Mouse (Mus musculus) forebrain, embryonic 14.5 days (tissue): Measurements from ENCODE around the gene Foxn3. TPM values are rescaled to one million over a fixed set of nuclear protein-coding genes. Genes with fewer than 3 reads are reported as not detected.

Source experiments
- ATAC-seq: fragments of 200-750 bp; cut with Nextera tagmentation; 2 replicates; pipeline ENCODE4 v1.8.0; 2017; ENCODE audit warnings: mild to moderate bottlenecking, moderate library complexity
- DNase-seq: peaks from one replicate; pipeline ENCODE4 v3.0.0-alpha.2; 2015; ENCODE audit warnings: low spot score
- H3K27ac ChIP-seq: fragments of 300-500 bp; sonication (generic); 2 replicates; pipeline ENCODE4 v1.5.1; 2014; ENCODE audit warnings: low read depth, mild to moderate bottlenecking, control low read depth, low read length, moderate library complexity
- H3K27me3 ChIP-seq: fragments of 300-500 bp; sonication (generic); replicated peaks from 2 replicates; pipeline ENCODE4 v1.6.1; 2014; ENCODE audit warnings: low read length, control low read depth, mixed read lengths; ENCODE audit not compliant: control insufficient read depth, insufficient read depth
- H3K36me3 ChIP-seq: fragments of 300-500 bp; sonication (generic); 2 replicates; pipeline ENCODE4 v1.6.1; 2014; ENCODE audit warnings: low read length, control low read depth; ENCODE audit not compliant: control insufficient read depth, insufficient read depth
- H3K4me1 ChIP-seq: fragments of 300-500 bp; sonication (generic); 2 replicates; pipeline ENCODE4 v1.6.1; 2014; ENCODE audit warnings: antibody characterized with exemption, low read length, control low read depth; ENCODE audit not compliant: control insufficient read depth, insufficient read depth
- H3K4me2 ChIP-seq: fragments of 300-500 bp; sonication (generic); 2 replicates; pipeline ENCODE4 v1.6.1; 2014; ENCODE audit warnings: mild to moderate bottlenecking, control low read depth, low read length
- H3K4me3 ChIP-seq: fragments of 300-500 bp; sonication (generic); 2 replicates; pipeline ENCODE4 v1.5.1; 2014; ENCODE audit warnings: low read depth, low read length, control low read depth
- H3K9ac ChIP-seq: fragments of 300-500 bp; sonication (generic); 2 replicates; pipeline ENCODE4 v1.6.1; 2014; ENCODE audit warnings: mild to moderate bottlenecking, low read length, control low read depth, moderate library complexity
- H3K9me3 ChIP-seq: fragments of 300-500 bp; sonication (generic); replicated peaks from 2 replicates; pipeline ENCODE4 v1.6.1; 2016; ENCODE audit warnings: low read length, control low read depth, mixed read lengths; ENCODE audit not compliant: control insufficient read depth
- WGBS: fragments of 180-500 bp; shearing (Covaris S2); extraction: QIAGEN DNeasy Blood & Tissue Kit; methylation state at CpG from one replicate; pipeline ENCODE4 v1.1.7; 2014; 5-methylcytosine and 5-hydroxymethylcytosine counted together
- polyA plus RNA-seq: library from polyadenylated mRNA; unstranded; fragments of >200 nt; fragmentation: Nextera tagmentation; extraction: Ambion mirVana; gene quantifications from 2 replicates; pipeline ENCODE4 v1.2.1, GENCODE M21; 2014

Gene Foxn3
- polyA plus RNA-seq, 1 experiment from 2014 or later = 61.6 TPM

DNA sequence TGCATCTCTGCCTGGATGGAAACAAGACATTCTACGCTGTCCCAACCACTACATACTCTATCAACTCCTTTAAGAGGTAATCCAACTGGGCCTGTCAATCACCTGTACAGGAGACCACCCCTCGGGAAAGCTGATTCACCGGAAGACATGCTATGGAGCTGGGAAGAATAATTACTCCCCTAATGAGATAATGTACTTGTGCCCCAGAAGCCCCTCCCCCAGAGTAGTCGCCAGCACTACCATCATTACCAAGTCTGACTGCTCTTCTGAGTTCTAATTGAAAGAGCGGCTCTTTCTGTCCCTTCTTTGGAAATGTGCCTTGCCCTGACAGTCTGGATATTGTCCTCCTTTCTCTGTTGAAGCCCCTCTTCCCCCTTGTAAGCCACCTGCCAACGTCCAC, 183.3 kb downstream of the Foxn3 start:
- Histone ChIP-seq H3K4me1 (peaks cover 27% of the 10 kb centered on the region), H3K4me3 (no peak overlapping the region), H3K9me3 (no peaks in the 10 kb centered on the region), H3K36me3 (peaks cover 10% of the 10 kb centered on the region; the same call in 1 of the 2 replicates), H3K27ac (no peak overlapping the region; the same call in 1 of the 2 replicates), H3K9ac (no peak overlapping the region), H3K27me3 (no peaks in the 10 kb centered on the region), H3K4me2 (no peak overlapping the region)
- 22% methylated on average over 6 of the region's 6 CpGs for WGBS
- no peak for ATAC-seq
- DNase-seq = peak; percentile 50

DNA sequence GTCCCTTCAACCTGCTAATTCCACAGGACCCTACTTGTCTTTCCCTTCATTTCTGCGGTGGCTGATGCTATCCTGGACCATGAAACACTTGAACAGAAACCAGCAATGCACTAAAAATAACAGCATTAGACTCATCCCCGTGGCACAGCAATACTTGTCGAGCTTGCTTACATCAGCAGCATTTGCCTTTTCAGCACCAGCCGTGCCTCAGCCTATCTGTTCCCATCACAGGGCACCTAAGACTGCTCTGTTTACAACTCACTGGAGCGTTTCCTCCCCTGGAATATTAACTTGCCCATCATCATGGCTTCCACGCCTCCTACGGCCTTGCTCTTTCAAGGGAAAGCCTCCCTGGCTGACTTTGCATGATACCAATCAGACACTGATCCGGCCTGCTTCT, 185.1 kb downstream of the Foxn3 start:
- H3K4me1 ChIP-seq = peaks cover 37% of the 10 kb centered on the region
- no peak overlapping the region for H3K4me3 ChIP-seq
- no peaks in the 10 kb centered on the region for H3K27me3 ChIP-seq
- 80% methylated on average over 8 of the region's 8 CpGs for WGBS
- DNase-seq = no peak
- no peak overlapping the region for H3K9ac ChIP-seq
- H3K36me3 ChIP-seq = peaks cover 15% of the 10 kb centered on the region; the same call in 1 of the 2 replicates
- H3K9me3 ChIP-seq = no peaks in the 10 kb centered on the region
- H3K4me2 ChIP-seq = no peak overlapping the region
- no peak overlapping the region for H3K27ac ChIP-seq
- no peak for ATAC-seq

- WGBS = 77% methylated on average over 3 of the region's 3 CpGs
- no peak for DNase-seq
- Histone ChIP-seq H3K9me3 (no peaks in the 10 kb centered on the region), H3K4me1 (peaks cover 37% of the 10 kb centered on the region), H3K27ac (no peak overlapping the region), H3K27me3 (no peaks in the 10 kb centered on the region), H3K36me3 (peaks cover 12% of the 10 kb centered on the region; the same call in 1 of the 2 replicates), H3K4me2 (no peak overlapping the region), H3K4me3 (no peak overlapping the region), H3K9ac (no peak overlapping the region)
- ATAC-seq = no peak
Observed at GRCm38 (mm10) chr12:99377705-99378104, 185.7 kb downstream of the Foxn3 start.

- H3K4me1 ChIP-seq = peaks cover 37% of the 10 kb centered on the region
- ATAC-seq (no peak), DNase-seq (no peak)
- 80% methylated on average over 10 of the region's 10 CpGs for WGBS
- H3K27me3 ChIP-seq = no peaks in the 10 kb centered on the region
- no peaks in the 10 kb centered on the region for H3K9me3 ChIP-seq
- no peak overlapping the region for H3K9ac ChIP-seq
- H3K36me3 ChIP-seq = peaks cover 9% of the 10 kb centered on the region; the same call in 1 of the 2 replicates
- H3K4me2 ChIP-seq = no peak overlapping the region
- H3K27ac ChIP-seq = no peak overlapping the region
- H3K4me3 ChIP-seq = no peak overlapping the region
Observed at GRCm38 (mm10) chr12:99377069-99377468, 186.3 kb downstream of the Foxn3 start.

DNA sequence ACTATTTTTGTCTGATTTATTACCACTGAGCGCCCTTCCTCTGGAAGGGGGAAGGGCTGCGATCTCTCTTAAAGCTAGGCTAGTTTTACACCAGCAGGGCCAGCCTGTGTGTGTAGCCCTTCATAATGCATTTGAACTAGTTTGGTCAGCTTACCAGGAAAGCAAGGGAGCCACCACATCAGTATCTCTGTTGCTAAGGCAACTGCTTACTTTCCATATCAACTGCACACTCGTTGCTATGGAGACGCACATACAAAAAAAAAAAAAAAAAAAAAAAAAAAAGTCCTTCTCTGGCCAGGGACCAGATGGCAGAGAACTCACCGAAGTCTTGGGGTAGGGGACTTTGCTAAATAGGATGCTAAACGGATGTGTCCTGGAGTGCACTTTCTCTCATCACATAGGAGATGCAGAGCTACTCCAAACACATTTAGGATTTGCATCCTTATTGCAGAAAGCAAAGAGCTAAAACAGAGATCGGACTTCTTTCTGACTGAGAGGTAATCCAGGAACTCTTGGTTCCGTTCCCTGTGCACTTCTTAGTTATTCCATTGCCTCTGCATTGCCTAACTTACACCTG, 187.4 kb downstream of the Foxn3 start:
- no peak overlapping the region for H3K9ac ChIP-seq
- peaks cover 5% of the 10 kb centered on the region; the same call in 1 of the 2 replicates for H3K36me3 ChIP-seq
- H3K4me2 ChIP-seq = no peak overlapping the region
- no peak overlapping the region for H3K27ac ChIP-seq
- peak; percentile 65 for ATAC-seq
- 77% methylated on average over 8 of the region's 8 CpGs for WGBS
- H3K9me3 ChIP-seq = no peaks in the 10 kb centered on the region
- H3K27me3 ChIP-seq = no peaks in the 10 kb centered on the region
- peak; percentile 80 for DNase-seq
- H3K4me3 ChIP-seq = no peak overlapping the region
- H3K4me1 ChIP-seq = peaks cover 37% of the 10 kb centered on the region

DNA sequence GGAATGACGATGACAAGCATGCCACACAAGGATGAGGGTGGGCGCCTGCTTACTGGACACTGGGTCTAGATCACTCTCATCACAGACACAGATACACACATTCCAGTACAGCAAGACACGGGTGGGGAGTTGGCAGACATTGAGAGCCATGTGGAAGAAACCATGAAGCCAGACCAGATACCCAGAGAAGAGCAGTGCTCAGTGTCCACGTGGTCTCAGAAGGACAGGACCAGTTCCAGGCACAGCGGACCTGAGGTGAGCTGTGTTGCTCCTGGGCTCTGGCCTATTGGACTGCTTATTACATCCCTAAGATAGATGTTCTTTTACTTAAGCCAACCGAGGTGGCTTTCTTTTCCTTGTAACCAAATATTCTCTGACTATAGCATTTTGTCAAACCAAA, 188.0 kb downstream of the Foxn3 start:
- DNase-seq = no peak
- H3K4me3 ChIP-seq = no peak overlapping the region
- peaks cover 37% of the 10 kb centered on the region for H3K4me1 ChIP-seq
- no peaks in the 10 kb centered on the region for H3K27me3 ChIP-seq
- no peaks in the 10 kb centered on the region for H3K9me3 ChIP-seq
- H3K4me2 ChIP-seq = no peak overlapping the region
- peaks cover 5% of the 10 kb centered on the region; the same call in 1 of the 2 replicates for H3K36me3 ChIP-seq
- WGBS = 98% methylated on average over 6 of the region's 6 CpGs
- H3K9ac ChIP-seq = no peak overlapping the region
- H3K27ac ChIP-seq = no peak overlapping the region
- no peak for ATAC-seq

DNA sequence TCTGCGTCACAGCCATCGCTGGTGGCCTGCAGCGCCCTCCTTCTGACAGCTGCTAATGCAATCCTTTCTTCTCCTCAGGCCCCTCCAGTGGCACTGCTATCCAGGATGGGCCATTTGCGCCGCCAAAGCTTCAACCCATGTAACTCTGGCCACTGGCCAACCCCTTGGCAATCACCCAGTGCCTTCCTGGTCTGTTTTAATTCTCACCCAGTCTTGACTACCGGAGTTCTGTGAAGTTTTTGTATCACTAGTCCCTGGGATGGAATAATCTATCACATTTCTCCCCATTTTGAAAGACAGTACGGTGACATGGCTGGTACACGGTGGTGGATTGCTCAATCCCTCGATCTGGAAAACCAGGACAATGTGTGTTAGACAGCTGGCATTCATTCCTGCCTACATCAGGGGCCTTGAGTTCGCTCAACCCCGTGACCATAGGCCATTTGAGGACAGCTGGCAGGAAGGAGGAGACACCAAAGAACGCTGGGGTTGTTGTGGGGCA, 189.2 kb downstream of the Foxn3 start:
- peaks cover 5% of the 10 kb centered on the region; the same call in 1 of the 2 replicates for H3K36me3 ChIP-seq
- no peaks in the 10 kb centered on the region for H3K9me3 ChIP-seq
- H3K27ac ChIP-seq = peak overlapping the region; percentile 59
- peaks cover 37% of the 10 kb centered on the region for H3K4me1 ChIP-seq
- WGBS = 47% methylated on average over 12 of the region's 12 CpGs
- no peak overlapping the region for H3K4me2 ChIP-seq
- no peak overlapping the region for H3K4me3 ChIP-seq
- no peaks in the 10 kb centered on the region for H3K27me3 ChIP-seq
- H3K9ac ChIP-seq = no peak overlapping the region
- DNase-seq = peak; percentile 77
- peak; percentile 49 for ATAC-seq

DNA sequence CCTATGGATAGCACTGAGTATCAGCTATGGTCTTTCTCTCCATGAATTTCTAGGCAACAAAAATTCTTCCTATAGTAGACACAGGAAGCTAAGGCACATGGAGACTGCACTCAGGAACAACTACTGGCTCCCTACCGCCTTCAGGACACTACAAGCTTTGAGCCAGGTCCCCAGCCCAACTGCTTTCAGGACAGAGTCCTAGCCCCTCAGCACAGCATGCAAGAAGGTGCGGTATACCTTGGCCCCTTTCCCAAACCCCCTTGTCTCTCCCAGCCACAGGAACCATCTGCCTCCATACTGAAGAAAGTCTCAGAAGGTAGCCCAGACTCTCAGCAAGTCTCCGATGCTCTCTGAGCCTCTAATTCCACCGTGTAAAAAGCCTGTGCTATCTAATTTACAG, 189.8 kb downstream of the Foxn3 start:
- ATAC-seq (no peak), DNase-seq (no peak)
- 63% methylated on average over 4 of the region's 4 CpGs for WGBS
- Histone ChIP-seq H3K9ac (no peak overlapping the region), H3K4me1 (peaks cover 34% of the 10 kb centered on the region), H3K4me2 (no peak overlapping the region), H3K36me3 (peaks cover 5% of the 10 kb centered on the region; the same call in 1 of the 2 replicates), H3K9me3 (no peaks in the 10 kb centered on the region), H3K27ac (peak overlapping the region; percentile 59), H3K27me3 (no peaks in the 10 kb centered on the region), H3K4me3 (no peak overlapping the region)

DNA sequence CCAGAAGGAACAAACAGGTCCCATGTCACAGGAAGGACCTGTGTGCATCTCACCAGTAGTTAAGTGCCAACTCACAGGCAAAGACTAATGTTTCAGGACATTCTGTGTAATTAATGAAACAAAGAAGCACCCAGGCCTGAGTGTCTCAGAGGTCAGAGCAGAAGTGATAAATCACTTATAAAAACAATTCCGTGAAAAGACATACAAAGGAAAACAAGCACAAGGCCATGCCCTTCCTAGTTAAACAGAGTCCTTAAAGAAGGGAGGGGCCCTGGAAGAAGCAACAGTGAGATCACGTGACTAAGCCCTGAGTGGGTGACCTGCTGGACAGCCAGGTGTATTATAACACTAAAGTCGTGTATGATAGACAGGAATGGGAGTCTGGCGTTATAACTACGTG, 191.9 kb downstream of the Foxn3 start:
- Histone ChIP-seq H3K27ac (no peak overlapping the region), H3K27me3 (no peaks in the 10 kb centered on the region), H3K4me1 (peaks cover 31% of the 10 kb centered on the region), H3K36me3 (peaks cover 5% of the 10 kb centered on the region; the same call in 1 of the 2 replicates), H3K4me2 (no peak overlapping the region), H3K9ac (no peak overlapping the region), H3K4me3 (no peak overlapping the region), H3K9me3 (no peaks in the 10 kb centered on the region)
- 90% methylated on average over 5 of the region's 5 CpGs for WGBS
- DNase-seq (no peak), ATAC-seq (no peak)
